In genomic region chr2:160516526-160516925, GRCm38 (mm10) we compare ENCODE assay signal across 25 mouse cellular contexts.
"Had no signal": no experiment of that assay in that cellular context is flagged by ENCODE, and none has a peak within 500 bp of the region (broad histone marks: within the 10 kb centered on the region; RNA-seq: fewer than 3 reads in every experiment).

No protein-coding gene starts in this region.

- H3K9me3 ChIP-seq: heart, embryonic 10.5 days; heart, embryonic 12.5 days; hindbrain, embryonic 10.5 days; hindbrain, embryonic 12.5 days; intestine, embryonic 15.5 days; limb, embryonic 13.5 days; limb, embryonic 15.5 days had no signal

- H3K4me3 ChIP-seq: gastrocnemius, adult 2 months; heart, embryonic 10.5 days; heart, embryonic 12.5 days; hindbrain, embryonic 10.5 days; hindbrain, embryonic 12.5 days; intestine, embryonic 15.5 days; layer of hippocampus, adult 2 months; left cerebral cortex, adult 2 months; limb, embryonic 13.5 days; limb, embryonic 15.5 days had no signal

- ATAC-seq: hindbrain, embryonic 16.5 days; inflammation-experienced regulatory T-cells, adult 6 months; intestine, embryonic 15.5 days; intestine, postnatal 0 days had no signal

- DNase-seq: gastrocnemius, adult 2 months; gastrocnemius, postnatal 10 days; gastrocnemius, postnatal 25 days; heart, adult 18-20 months; heart, postnatal 10 days; heart, postnatal 4 days; kidney, adult 18-20 months; kidney, adult 8-10 months; kidney, postnatal 10 days; kidney, postnatal 25 days; kidney, postnatal 4 days; left cerebral cortex, postnatal 4 days had no signal

- H3K9ac ChIP-seq: heart, embryonic 12.5 days; hindbrain, embryonic 12.5 days; hindbrain, embryonic 14.5 days; intestine, embryonic 15.5 days; limb, embryonic 13.5 days; limb, embryonic 15.5 days had no signal

- H3K4me1 ChIP-seq: heart, embryonic 10.5 days; heart, embryonic 12.5 days; hindbrain, embryonic 12.5 days; intestine, embryonic 15.5 days; limb, embryonic 13.5 days; limb, embryonic 15.5 days had no signal

- H3K27ac ChIP-seq: gastrocnemius, adult 2 months; heart, embryonic 10.5 days; hindbrain, embryonic 10.5 days; hindbrain, embryonic 12.5 days; hindbrain, embryonic 14.5 days; intestine, embryonic 15.5 days; layer of hippocampus, adult 2 months; left cerebral cortex, adult 2 months; limb, embryonic 13.5 days; limb, embryonic 15.5 days had no signal

- H3K36me3 ChIP-seq: heart, embryonic 10.5 days; heart, embryonic 12.5 days; hindbrain, embryonic 10.5 days; hindbrain, embryonic 12.5 days; intestine, embryonic 15.5 days; limb, embryonic 13.5 days; limb, embryonic 15.5 days had no signal

- H3K4me2 ChIP-seq: heart, embryonic 12.5 days; hindbrain, embryonic 12.5 days; hindbrain, embryonic 14.5 days; intestine, embryonic 15.5 days; limb, embryonic 13.5 days; limb, embryonic 15.5 days had no signal

- H3K27me3 ChIP-seq: limb, embryonic 15.5 days had no signal
